Mouse (Mus musculus): ENCODE measurements around the gene Mrpl41.
A peak's percentile ranks its signal among the peaks of the same experiment; 100 is the strongest.
"Not testable (repeated sequence)": the region's sequence is repeated elsewhere in the genome, so short reads cannot be mapped to it uniquely, and the experiment has no call there.

Gene Mrpl41

DNA sequence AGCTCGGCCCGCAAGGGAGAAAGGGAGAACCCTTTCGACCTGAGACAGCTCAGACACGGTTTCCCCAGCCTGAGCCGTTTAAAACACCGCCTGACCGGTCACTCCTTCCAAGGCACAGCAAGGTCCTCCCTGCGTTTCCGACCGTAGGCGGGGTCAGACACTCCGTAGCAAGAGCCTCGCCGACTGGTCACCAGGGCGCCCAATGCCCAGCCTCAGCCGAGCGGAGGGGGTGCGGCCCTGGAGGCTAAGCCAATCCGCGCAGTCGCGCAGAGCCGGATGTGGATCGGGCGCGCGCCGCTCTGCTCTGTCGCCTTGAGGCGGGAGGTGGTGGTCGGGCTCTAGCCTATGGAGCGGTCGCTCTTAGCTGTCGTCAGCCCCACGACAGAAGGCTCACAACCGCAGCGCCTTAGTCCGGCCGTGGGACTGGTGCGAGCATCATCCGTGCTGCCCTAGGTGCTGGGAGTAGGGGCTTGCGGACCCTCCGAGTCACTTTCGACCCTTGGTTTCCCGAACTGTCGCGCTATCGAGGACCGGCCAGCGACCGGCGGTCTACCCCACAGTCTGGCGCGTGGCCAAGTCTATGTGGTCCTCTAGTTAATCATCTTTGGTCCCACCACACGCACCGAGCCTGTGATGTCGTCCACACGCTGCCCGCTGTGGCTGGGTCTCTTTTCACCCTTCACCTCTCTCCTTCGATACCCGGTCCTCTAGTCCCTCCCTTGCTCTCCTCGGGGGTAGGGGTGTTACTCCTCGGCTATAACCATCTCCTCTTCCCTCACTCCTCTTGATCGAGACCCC, at the start of gene Mrpl41:
Gene Mrpl41 (minus strand): TSS at position 193 of the 798 bp plus-strand sequence.
- peak; percentile 95 for DNase-seq (ENCODE audit: low spot score)

DNA sequence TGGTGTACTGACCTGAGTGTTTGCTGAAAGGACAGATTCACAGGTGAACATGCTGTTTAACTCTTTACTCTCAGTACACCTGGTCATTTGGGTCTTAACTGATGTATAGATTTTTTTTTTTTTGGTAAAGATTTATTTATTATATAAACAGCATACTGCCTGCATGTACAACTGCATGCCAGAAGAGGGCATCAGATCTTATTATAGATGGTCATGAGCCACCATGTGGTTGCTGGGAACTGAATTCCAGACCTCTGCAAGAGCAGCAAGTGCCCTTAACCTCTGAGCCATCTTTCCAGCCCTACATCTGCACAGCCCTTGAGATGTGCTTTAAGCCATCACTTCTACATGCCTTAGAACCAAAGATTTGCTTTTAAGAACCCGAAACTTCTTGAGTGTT, 47.8 kb upstream of the Mrpl41 start:
- no peak for DNase-seq (ENCODE audit: low spot score)

DNA sequence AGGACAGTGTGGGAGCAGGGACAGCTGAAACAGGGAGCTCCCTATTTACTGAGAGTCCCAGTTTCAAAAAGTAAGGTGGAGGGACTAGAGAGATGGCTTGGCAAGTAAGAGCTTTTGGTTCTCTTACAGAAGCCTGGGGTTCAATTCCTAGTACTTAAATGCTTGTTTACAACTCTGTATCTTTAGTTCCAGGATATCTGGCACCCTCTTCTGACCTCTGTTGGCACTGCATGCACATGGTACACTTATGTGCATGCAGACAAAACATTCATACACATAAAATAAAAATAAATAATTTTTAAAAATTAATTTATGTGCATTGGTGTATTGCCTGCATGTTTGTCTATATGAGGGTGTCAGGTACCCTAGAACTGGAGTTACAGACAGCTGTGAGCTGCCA, 33.4 kb upstream of the Mrpl41 start:
- no peak for DNase-seq (ENCODE audit: low spot score)

DNA sequence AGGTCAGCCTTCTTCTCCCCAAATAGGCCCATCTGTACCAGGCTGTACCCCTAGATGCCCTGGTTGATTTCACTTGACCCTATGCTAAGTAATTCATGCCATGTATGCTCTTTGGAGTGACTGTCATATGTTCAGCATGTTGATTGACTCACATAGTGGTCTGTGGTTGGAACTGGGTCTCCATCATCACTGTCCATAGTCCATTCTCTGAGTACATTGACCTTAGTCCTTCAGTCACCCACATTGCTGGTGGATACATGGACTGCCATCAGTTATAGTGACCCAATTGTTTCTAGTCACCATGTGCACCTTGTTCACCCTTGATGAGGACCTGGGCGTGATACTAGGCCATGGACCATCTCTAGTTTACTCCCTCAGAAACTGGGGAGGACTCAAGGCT, 31.9 kb upstream of the Mrpl41 start:
- DNase-seq (ENCODE audit: low spot score): no peak

DNA sequence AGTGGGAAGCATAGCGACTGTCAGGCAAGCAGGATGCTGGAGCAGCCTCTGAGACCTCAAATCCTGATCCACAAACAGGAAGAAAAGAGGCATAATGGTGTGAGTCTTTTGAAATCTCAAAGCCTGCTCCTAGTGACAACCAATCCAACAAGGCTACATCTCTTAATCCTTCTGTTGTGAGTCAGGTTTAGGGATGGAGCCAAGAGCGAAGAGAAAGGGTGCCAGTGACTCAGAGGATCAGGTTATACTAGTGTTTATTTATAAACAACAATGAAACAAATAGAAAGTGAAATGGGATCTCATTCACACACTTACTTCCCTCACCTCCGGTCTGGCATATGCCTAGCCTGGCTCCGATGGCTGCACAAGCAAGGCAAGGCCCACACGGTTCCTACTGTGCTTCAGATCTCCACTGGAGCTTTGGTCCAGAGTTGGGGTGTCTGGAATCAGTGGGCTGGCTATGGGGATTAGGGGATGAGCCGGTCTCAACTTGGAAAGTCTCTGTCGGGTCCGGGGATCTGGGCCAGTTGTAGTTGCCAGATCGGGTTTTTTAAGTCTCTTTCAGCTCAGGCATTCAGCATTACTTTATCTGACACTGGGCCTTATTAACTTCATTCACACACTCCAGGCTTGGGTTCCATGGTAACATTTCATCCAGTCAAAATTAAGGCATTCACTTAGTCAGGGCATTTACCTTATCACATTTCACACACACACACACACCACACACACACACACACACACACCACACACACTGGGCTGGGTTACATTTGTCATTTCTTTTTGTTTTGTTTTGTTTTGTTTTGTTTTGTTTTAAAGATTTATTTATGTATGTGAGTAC, 29.3 kb upstream of the Mrpl41 start:
- no peak for DNase-seq (ENCODE audit: low spot score)

DNA sequence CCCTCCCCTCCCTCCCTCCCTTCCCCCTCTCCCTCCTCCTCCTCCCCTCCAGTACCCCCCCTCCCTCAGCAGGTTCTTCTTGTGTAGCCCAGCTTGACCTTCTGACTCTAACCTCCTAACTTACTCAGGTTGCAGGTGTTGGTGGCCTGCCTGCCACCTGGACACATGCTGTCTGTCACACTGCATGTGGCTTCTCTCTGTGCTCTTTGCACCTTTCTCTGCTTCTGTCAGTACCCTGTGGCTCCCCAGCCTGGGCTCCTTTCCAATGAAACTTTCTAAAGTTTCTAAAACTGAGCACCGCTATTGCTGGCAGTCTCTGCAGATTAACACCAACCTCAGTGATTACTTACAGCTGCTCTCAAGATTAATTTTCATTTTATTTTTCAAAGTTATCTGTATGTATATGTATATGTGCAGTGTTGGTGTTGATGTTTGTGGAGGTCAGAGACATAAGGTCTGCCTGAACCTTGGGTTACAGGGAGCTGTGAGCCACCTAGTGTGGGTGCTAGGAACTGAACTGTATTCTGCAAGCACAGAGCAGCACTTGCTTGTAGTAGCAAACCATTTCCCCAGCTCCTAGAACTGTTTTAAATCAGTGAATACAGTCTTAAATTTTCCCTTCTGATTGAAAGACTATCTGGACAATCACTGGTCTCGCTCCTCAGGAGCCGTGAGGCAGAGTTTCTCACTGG, 25.8 kb upstream of the Mrpl41 start:
- DNase-seq (ENCODE audit: low spot score): peak; percentile 65

DNA sequence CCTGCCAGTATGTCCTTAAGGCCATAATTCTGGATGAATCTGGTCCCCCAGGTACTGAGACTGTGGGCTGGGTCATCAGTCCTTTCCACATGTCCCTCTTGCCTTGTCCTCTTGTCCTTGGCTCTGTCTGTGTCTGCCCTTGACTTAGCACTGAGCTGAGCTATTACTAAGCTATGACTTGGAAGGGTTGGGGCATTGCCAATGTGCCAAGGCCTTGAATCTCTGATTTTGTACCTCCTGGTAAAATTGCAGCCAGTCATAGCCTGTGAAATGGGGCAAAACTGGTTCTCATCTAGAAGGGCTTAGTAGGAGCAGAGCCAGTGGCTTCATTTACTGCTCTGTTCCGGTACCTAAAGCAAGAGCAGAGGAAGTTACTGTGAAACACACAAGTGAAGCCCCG, 21.6 kb upstream of the Mrpl41 start:
- no peak for DNase-seq (ENCODE audit: low spot score)

DNA sequence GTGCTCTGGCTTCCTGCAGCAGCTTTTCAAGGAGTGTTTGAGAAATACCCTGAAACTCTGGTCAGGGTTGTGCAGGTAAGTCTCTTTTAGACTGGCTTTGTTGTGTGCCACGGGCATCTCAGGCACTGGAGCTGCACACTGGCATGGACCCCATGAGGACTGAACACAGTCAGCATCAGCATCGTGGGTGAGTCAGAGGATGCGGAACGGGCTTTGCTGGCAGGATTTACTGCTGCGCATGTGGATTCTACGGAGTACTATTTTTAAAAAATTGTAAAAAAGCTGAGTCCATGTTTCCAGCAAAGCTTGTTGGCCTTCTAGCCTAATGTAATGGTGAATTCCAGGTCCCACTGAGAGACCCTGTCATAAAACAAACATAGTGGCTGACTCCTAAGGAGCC, 20.4 kb upstream of the Mrpl41 start:
- no peak for DNase-seq (ENCODE audit: low spot score)

DNA sequence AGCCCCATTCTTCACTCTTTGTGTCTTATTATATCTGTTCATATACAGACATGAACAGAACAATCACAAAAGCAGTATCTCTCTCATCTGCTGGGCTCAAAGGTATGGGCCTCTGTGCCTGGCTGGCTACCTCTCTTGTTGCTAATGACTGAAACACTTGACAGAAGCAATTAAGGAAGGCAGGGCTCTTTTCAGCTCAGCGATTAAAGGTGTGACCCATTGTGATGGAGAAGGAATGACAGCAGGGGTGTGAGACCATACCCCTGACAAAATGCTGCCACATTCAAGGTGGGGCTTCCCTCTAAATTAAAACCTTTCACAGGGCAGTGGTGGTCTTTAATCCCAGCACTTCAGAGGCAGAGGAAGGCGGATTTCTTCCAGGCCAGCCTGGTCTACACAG, 12.9 kb upstream of the Mrpl41 start:
- DNase-seq (ENCODE audit: low spot score): no peak

DNA sequence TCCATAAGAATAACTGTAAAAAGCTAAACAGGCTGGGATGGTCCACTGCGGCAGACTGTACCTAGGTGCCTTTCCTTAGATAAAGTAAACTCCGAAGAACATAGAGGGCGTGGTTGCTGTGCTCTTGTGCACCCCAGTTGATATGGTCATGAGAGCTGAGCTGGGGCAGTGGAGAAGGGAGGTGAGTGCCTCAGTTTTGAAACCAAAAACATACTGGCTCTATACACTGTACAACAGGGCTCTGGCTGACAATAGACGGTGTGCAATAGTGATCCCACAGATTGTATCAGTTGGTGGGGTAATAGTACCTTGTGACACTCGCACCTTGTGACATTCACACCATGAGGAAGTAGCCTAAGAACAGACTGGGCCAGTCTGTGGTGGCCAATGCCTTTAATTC, 2.1 kb upstream of the Mrpl41 start:
- no peak for DNase-seq (ENCODE audit: low spot score)

DNA sequence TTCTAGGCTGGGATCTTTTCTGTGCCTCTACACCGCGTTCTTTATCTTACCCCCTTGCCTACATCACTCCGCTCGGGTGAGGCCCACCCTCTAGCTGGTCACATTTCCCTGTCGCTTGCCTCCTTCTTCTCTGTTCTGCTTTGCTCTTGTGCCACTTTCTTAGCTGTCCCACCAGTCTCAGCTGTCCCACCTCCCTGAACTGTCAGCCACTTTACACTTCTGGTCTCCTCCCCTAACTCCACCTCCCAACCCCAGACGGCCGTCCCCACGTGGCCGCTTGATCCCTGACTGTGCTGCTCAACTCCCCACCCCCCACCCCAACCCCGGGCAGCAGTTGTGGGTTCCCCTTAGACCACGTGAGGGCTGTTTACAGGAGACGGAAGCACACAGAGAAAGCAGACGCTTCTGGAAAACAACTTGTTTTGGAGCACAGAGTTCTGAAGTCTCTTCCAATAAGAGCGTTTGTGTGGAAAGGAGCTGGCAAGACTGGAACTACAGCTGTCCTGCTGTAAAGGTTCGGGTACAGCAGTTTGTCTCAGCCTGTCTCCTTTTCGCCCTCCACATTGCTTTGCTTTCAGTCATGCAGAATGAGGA, 903 bp upstream of the Mrpl41 start, which contains the start of gene Pnpla7:
Gene Pnpla7 (plus strand): TSS at position 330 of the 594 bp plus-strand sequence.
- peak; percentile 73 for DNase-seq (ENCODE audit: low spot score)

DNA sequence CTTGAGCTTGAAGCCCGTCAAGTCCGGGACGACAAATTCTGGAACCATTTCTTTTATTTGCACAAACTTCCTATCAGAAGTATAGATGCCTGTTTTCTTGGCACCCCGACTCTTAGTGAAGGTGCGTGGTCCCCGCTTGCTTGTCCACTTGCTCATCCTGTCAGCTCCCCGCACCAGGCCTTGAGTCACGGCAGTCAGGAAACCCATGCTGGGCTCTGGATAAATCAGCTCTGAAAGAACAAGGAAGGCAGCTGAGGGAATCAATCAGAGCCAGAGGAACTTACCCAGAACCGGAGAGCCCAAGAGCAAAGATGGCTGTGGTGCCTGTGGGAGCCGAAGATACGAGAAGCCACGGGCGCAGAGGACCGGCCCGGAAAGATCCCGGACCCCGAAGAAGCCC, 446 bp downstream of the Mrpl41 start:
- peak; percentile 48 for DNase-seq (ENCODE audit: low spot score)

DNA sequence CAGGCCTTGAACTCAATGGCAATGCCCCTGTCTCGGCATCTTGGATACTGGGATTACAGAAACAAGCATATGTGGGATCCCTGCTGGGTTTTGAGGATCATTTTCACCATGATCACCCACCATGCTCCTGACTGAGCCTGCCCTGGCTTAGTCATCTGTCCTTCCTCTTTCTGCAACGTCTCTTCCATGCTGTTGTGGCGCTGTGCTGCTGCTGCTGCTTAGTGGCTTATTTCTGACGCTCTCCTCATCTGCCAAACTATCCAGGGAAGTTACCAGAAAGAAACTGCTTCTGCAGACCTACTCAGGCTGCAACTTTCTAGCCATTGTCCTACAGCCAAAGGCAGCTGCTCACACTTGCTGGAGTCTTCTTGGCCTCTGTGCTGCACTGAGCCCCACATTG, 4.5 kb downstream of the Mrpl41 start:
- DNase-seq (ENCODE audit: low spot score): no peak

DNA sequence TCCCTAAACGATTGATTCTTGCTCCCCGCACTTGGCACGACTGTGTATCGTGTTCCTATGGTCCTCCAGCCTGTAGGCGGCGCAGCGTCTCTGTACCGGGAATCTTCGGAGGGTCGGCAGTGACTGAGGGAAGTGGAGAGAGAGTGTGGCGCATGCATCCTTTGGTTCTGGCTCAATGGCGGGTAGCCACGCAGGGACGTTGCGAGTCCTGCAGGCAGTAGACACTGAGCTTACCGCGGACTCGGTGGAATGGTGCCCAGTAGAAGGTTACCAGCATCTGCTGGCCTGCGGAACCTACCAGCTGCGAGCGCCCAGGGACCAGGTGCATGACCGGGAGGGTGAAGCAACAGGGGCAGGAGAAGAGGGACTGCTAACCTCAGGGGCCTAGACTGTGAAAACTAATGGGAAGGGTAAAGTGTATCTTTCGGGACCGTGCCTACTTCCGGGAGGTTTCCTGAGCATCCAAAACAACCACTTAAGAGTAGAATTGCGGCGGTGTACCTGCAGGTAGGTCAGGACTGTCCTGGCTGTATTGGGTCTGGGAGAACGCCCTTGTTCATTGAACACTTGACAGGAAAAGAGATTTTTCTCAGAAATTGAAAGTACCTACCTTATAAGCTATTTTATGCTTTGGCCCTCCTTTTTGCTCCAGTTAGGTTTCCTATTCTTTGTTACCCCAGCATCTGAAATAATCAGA, 12.4 kb downstream of the Mrpl41 start, which contains the start of gene Dph7:
Gene Dph7 (plus strand): TSS at position 97 of the 697 bp plus-strand sequence.
- peak; percentile 91 for DNase-seq (ENCODE audit: low spot score)

DNA sequence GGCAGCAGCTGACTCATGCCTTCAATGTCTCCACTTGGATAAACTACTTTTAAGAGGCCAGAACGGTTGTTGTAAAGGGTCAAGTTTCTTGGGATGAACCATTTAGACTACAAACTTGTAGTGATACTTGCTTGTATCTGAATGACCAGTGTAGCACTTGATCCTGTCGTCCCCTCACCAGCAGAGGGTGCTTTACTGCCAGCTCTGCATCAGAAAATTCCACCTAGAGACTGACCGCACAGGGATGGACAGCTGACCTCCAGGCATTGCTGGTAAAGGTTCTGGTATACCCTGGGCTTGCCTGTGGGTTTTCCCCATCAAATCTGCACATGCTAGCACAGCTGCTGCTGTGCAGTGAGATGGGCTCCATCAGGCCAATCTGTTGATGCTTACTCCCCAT, 14.0 kb downstream of the Mrpl41 start:
- peak; percentile 56 for DNase-seq (ENCODE audit: low spot score)

DNA sequence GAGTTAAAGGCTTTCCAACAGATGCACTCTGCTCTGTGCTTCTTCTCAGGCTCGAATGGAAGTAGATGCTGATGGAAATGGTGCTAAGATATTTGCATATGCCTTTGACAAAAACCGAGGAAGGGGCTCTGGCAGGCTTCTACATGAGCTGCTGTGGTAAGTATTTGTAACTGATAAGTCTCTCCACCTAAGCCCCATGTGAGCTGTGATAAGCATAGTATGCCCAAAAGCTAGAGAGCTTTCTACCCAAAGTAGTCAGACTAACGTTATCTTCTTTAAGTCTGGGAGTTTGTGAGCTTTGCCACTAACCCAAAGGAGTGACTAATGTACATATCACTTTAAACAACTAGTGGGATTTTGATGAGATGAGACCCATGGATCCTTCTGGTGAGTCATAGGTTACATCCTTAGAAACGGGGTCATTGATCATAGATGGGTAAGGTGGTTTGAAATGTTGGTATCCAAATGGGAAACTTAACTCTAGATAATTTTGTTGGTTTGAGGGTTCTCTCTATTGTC, 22.3 kb downstream of the Mrpl41 start:
- DNase-seq (ENCODE audit: low spot score): no peak

DNA sequence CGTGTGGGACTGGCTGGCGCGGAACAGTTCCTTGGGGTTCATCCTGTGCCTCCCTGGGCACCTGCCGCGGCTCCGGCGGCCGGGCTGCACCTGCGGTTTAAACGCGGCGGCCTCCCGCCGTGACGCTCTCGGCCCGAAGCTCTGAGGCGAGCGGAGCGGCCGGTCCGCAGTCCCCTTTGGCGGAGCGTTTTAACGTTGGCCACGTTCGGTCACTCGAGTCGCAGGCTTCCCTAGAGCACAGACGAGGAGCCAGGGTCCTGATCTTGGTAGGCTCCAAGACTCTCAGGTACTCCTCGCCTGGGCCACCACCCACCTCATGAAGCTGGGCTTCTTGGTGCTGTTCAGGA, 24.7 kb downstream of the Mrpl41 start:
- DNase-seq (ENCODE audit: low spot score): no peak

DNA sequence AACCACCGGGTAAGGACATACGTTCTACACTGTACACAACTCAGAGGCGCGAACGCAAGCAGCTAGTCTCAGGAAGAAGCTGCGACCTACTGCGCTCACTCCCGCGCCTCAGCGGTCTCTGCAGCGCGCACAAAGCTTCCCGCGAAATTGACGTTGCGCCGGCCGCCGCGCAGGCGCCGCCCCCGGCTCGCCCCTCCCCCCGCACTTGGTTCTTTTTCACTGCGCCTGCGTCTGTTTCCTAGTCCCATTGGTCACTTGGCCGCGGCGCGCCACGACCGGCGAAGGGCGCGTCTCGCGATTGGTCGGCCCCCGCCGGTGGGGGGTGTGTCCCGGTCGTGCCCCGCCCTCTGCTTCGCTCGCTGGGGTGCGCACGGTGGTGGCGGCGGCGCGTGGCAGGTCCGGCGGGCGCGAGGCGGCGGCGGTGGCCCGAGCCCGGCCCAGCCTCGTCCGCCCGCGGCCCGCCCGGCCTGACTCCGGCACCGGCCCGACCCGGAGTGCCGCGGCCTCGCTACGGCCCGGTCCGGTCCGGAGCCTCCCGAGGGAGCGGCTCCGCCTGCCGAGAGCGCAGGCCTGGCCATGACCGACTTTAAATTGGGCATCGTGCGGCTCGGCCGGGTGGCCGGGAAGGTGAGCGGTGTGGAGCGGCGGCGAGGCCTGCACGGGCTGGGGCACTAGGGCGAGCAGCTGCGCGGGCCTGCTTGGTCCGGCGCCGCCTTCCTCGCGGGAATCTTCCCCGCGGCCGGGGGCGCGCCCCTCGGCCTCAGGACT, 25.3 kb downstream of the Mrpl41 start, which contains the start of gene Zmynd19:
Gene Zmynd19 (plus strand): TSS at position 372 of the 768 bp plus-strand sequence.
- DNase-seq (ENCODE audit: low spot score): peak; percentile 99

DNA sequence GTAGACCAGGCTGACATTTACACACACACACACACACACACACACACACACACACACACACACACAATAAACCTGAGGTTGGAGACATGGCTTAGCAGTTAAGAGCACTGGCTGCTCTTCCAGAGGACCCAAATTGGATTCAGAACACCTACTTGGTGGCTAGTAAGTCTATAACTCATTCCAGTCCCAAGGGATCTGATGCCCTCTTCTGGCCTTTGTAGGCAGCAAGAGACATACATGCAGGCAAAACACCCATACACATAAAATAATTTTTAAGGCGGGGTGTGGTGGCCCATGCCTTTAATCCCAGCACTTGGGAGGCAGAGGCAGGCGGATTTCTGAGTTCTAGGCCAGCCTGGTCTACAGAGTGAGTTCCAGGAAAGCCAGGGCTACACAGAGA, 30.6 kb downstream of the Mrpl41 start:
- DNase-seq (ENCODE audit: low spot score): not testable (repeated sequence)

DNA sequence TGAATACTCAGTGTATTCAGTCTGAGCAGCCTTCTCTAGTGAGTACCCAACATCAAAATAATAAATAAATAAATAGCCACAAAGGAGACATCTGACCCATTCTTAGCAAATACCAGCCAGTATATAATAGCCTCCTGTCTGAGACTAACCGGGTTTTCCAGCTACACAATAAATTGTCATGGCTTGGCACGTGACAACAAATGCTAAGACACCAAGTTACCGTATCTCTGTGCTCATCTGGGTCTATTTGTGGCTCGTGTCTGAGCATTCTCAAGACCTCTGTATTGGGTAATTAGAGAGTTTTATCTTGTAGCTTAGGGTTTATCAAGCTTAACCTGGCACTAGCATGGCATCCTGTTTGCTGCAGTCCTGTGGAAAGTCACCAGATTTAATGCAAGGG, 32.8 kb downstream of the Mrpl41 start:
- DNase-seq (ENCODE audit: low spot score): no peak

Data from testis, postnatal 10 days (tissue).